Mouse (Mus musculus): ENCODE results near the gene Zfp398. TPM values are rescaled to one million over a fixed set of nuclear protein-coding genes. Genes with fewer than 3 reads are reported as not detected.
A peak's percentile ranks its signal among the peaks of the same experiment; 100 is the strongest.

Gene Zfp398
- total RNA-seq, 2 experiments from 2014 or later = 8.8 to 12.3 TPM

- DNase-seq (ENCODE audit: low spot score in 2 of 2) = no peak
Observed at GRCm38 (mm10) chr6:47888812-47889383, 53.4 kb downstream of the Zfp398 start.

- DNase-seq (ENCODE audit: low spot score in 2 of 2) = no peak
Observed at GRCm38 (mm10) chr6:47899416-47899815, 64.0 kb downstream of the Zfp398 start.

GRCm38 (mm10) chr6:47903587-47903986 is 68.1 kb downstream of the Zfp398 start:
- no peak for DNase-seq (ENCODE audit: low spot score in 2 of 2)

- DNase-seq (ENCODE audit: low spot score in 2 of 2) = no peak
Observed at GRCm38 (mm10) chr6:47904361-47904760, 68.9 kb downstream of the Zfp398 start.

GRCm38 (mm10) chr6:47904917-47905695 is 69.6 kb downstream of the Zfp398 start:
- no peak for DNase-seq (ENCODE audit: low spot score in 2 of 2)

- no peak for DNase-seq (ENCODE audit: low spot score in 2 of 2)
Observed at GRCm38 (mm10) chr6:47906326-47906725, 70.9 kb downstream of the Zfp398 start.

GRCm38 (mm10) chr6:47909007-47909406 is 73.5 kb downstream of the Zfp398 start:
- no peak for DNase-seq (ENCODE audit: low spot score in 2 of 2)

- DNase-seq (ENCODE audit: low spot score in 2 of 2) = no peak
Observed at GRCm38 (mm10) chr6:47911650-47912049, 76.2 kb downstream of the Zfp398 start.

GRCm38 (mm10) chr6:47912991-47913390 is 77.5 kb downstream of the Zfp398 start:
- no peak for DNase-seq (ENCODE audit: low spot score in 2 of 2)

GRCm38 (mm10) chr6:47917051-47917450 is 81.6 kb downstream of the Zfp398 start:
- no peak for DNase-seq (ENCODE audit: low spot score in 2 of 2)

- no peak for DNase-seq (ENCODE audit: low spot score in 2 of 2)
Observed at GRCm38 (mm10) chr6:47918768-47919274, 83.4 kb downstream of the Zfp398 start.

GRCm38 (mm10) chr6:47919646-47920446 is 84.4 kb downstream of the Zfp398 start:
- no peak for DNase-seq (ENCODE audit: low spot score in 2 of 2)

GRCm38 (mm10) chr6:47920447-47921340 is 85.2 kb downstream of the Zfp398 start, which contains the start of gene Zfp212:
TSS of gene Zfp212 (plus strand) at chr6:47920476.
- DNase-seq (ENCODE audit: low spot score in 2 of 2) = peak; percentile 78 to 81

Small RNAs within 50 kb of the gene (microRNA-seq; reads per million reads assigned to microRNA genes)
- 0 reads per million in 2 experiments for gene Mir704 (ENCODE audit: borderline number of aligned reads in 2 of 2)

Other genes starting within 250 kb of the Zfp398 start
- gene Ezh2, start 240.3 kb upstream of the Zfp398 start, total RNA-seq (2021) = 1 to 10 TPM; 7.8 to 9.5 TPM
- 10 to 100 TPM; 83.4 to 86.3 TPM for gene Pdia4, start 22.2 kb upstream of the Zfp398 start, total RNA-seq (2021)
- gene Zfp786, start 4.8 kb upstream of the Zfp398 start, total RNA-seq (2021) = 1 to 10 TPM in 1 of 2 experiments, under 1 TPM in 1; 0.77 to 1.7 TPM
- 1 to 10 TPM; 7.7 to 8.0 TPM for gene Zfp282, start 41.5 kb downstream of the Zfp398 start, total RNA-seq (2021)
- 10 to 100 TPM; 12.8 to 15.0 TPM for gene Zfp212, start 84.8 kb downstream of the Zfp398 start, total RNA-seq (2021)
- gene Zfp956, start 117.7 kb downstream of the Zfp398 start, total RNA-seq (2021) = 1 to 10 TPM; 5.1 to 5.7 TPM
- 10 to 100 TPM; 18.9 to 26.0 TPM for gene Zfp777, start 213.2 kb downstream of the Zfp398 start, total RNA-seq (2021)

All from adrenal gland, adult 18-20 months (tissue).